Mouse (Mus musculus): Measurements from ENCODE around the gene Usp2. TPM values are rescaled to one million over a fixed set of nuclear protein-coding genes. Genes with fewer than 3 reads are reported as not detected.

Gene Usp2
- total RNA-seq, 2 experiments from 2014 or later = 71.9 to 87.1 TPM

DNA sequence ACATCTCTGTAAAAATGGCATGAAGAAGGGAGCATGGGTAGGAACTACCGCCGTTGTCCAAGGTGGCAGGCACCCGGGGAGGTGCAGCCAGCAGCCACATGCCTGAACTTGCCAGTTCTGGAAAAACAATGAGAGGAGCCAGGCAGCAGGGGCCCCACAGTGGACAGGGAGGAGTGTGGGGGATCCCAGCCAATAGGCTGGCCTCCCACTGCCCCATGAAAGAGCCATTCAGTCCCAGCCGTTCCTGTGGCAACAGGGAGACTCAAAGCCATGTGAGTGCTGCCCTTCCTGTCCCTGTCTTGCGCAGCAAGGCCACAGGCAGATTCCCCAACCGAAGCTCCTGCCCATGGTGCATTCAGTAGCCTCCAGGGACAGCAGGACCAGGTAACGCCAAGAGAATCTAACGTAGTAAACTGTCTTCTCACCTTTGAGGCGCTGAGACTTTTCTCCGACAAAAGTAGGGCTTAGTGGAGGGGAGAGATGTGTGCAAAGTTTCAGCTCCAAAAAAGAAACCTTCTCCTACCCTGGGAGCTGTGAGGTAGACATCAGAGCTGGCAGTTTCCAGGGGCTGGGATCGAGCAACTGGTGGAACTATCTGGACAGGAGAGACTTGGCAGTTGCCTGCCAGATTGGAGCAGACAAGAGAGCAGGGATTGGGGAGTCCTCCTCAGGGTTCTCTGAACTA lies 5.2 kb downstream of the Usp2 start:
- intact Hi-C loops (cut with DNase I) = no loop called here
- peak in 1 of 2 experiments; percentile 46 for DNase-seq (ENCODE audit: low spot score in 2 of 2)

DNA sequence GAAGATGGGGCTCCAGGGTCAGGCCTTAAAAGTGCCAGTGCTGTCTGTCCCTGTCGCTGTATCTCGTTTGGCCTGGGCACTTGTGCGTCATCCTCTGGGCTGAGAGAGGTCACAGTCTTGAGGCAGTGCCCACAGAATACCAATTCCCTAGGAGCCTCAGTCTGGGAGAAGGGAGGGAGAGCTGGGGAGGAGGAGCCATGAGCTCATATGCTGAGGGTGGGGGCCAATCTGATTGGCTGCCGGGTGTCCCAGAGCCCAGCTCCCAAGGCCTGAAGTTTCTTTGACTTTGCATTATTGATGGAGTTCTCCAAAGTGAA lies 5.7 kb downstream of the Usp2 start:
- no peak for DNase-seq (ENCODE audit: low spot score in 2 of 2)
- intact Hi-C loops (cut with DNase I) = no loop called here

DNA sequence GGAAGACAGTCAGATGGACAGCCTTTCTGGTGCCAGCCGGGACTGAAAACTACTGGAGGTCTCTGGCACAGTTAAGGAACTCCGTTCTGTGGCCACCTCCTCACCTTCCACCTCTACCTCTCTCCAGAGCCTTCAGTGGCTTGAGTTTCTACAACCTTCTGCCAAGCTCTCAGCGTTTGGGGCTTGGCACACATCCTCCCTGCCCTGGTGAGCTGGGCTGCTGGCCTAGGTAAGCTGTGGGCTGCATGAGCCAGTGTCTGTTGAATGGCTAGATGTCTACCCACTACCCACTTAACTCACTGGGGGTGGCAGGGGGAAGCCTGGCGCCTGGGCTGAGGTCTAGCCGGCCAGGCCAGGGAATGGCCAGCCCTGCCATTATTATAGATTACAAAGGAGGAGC lies 6.3 kb downstream of the Usp2 start:
- no peak for DNase-seq (ENCODE audit: low spot score in 2 of 2)
- intact Hi-C loops (cut with DNase I) = no loop called here

DNA sequence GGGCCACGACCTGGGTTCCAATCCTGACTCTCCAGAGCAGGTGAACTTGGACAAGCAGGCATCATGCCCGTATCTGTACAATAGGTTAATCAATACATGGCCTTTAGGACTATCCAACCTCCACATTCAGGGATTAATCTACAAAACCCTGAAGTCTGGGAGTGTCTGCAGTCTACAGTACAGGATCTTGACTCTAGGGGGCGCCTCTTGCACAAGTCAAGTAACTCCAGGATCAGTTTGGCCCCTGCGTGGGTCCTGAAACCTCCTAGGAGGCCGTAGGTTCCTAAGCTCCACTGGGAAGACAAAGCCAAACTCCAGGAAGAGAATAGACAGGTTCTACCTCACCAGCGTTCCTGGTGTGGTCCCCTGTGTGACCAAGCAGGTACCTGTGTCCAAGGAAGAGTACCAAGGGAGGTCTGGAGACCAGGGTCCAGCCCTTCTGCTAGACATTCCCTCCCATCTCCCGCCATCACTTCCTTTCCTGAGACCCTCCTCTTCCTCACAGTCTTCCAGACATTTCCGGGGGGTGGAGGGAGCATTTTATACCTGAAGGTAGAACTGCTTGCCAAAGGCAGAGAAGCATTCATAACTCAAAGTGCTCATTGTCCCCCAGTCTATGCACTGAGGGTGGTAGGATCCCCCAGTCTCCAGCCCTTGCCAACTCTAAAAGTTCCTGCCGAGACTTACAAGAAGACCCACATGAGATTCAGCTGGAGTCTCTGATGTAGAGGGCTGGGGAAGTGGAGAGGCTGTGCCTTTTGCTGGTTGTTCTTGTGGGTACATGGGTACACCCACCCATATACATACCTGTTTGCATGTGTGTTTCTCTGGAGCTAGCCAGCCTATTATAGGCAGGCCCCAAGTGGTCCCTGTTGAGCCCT lies 7.8 kb downstream of the Usp2 start:
- DNase-seq (ENCODE audit: low spot score in 2 of 2) = no peak
- intact Hi-C loops (cut with DNase I) = no loop called here

DNA sequence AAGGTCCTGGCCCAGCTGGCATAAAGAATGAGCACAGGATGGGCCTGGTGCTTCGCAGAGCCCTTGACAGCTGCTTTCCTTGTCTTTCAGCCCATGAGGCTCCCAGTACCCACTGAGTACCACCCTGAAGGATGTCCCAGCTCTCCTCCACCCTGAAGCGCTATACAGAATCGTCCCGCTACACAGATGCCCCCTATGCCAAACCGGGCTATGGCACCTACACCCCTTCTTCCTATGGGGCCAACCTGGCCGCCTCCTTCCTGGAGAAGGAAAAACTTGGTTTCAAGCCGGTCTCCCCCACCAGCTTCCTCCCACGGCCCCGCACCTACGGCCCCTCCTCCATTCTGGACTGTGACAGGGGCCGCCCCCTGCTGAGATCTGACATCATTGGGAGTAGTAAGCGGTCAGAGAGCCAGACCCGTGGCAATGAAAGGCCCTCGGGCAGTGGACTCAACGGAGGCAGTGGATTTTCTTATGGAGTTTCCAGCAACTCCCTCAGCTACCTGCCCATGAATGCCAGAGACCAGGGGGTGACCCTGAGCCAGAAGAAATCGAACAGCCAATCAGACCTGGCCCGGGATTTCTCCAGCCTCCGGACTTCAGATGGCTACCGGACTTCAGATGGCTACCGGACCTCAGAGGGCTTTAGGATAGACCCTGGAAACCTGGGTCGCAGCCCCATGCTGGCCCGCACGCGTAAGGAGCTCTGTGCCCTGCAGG lies 8.6 kb downstream of the Usp2 start:
- intact Hi-C loops (cut with DNase I) = no loop called here
- DNase-seq (ENCODE audit: low spot score in 2 of 2) = no peak

DNA sequence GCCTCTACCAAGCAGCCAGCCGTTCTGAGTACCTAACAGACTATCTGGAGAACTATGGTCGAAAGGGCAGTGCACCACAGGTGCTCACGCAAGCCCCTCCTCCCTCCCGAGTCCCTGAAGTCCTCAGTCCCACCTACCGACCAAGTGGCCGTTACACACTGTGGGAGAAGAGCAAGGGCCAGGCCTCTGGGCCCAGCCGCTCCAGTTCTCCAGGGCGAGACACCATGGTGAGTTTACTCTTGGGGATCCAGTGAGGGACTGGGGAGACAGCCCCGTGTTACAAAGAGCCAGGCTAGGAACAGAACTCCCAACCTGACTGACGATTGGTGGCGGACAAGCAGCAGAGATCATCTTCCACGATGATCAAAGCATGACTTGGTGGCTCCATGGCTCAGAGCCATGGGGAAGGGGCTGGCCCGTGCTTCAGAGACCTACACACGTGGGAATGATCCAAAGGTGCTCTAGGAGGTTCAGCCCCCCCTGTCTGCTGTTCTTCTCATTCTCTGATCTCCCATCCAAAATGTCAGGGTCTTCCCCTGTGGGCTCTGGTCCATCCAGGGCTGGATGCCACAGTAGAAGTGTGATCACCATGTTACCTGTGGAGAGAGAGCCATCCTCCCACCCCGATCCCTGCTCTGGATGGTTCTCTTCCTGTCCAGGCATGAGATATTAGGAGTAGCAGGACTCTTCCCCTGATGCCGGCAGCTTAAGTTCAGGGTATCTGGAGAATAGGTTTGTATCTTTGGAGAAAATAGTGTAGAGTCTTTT lies 9.4 kb downstream of the Usp2 start:
- intact Hi-C loops (cut with DNase I) = no loop called here
- no peak for DNase-seq (ENCODE audit: low spot score in 2 of 2)

DNA sequence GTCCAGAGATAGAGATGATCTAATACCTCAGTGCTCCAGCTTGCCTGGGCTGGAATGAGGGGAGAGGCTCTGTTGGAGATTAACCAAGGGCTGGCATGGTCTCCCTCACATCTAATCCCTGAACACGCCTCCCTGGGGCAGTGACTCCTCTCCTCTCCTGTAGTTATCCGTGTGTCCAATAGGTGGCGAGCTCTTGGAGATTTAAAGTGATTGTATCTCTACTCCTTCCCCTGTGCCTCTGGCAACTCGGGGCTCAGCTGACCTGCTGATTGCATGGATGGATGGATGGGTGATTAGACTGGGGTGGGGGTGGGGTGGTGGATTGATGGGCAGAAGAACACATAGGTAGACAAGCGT lies 9.9 kb downstream of the Usp2 start:
- intact Hi-C loops (cut with DNase I) = no loop called here
- DNase-seq (ENCODE audit: low spot score in 2 of 2) = peak; percentile 68 to 78

DNA sequence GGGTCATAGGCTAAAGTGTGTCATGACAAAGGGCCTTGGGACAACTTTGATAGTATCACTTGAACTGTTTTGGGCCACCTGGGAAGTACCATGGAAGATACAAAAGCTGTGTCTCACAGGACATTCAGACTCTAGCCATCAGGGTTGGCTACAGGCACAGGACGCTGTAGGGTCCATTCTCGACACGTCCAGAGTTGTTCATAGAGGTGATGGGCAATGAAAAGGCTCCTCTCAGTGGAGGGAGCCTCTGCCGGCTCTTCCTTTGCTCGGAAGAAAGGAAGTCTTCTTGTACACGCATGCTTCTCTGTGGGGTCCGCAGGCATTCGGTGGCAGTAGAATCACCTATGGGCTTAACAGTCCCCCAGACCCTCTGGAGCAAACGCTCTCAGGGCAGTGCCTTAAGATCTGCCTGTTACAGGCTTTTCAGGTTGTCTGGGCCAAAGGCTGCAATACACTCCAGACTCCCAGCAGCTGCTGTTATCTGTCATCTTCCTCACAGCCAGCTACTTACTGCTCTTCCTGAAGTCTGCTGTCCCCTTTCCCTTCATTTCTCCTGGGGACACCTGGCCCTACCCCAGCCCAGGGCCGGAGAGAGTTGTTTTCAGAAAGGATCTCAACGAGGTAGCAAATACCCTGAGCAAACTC lies 10.6 kb downstream of the Usp2 start:
- no peak for DNase-seq (ENCODE audit: low spot score in 2 of 2)
- intact Hi-C loops (cut with DNase I) = no loop called here

DNA sequence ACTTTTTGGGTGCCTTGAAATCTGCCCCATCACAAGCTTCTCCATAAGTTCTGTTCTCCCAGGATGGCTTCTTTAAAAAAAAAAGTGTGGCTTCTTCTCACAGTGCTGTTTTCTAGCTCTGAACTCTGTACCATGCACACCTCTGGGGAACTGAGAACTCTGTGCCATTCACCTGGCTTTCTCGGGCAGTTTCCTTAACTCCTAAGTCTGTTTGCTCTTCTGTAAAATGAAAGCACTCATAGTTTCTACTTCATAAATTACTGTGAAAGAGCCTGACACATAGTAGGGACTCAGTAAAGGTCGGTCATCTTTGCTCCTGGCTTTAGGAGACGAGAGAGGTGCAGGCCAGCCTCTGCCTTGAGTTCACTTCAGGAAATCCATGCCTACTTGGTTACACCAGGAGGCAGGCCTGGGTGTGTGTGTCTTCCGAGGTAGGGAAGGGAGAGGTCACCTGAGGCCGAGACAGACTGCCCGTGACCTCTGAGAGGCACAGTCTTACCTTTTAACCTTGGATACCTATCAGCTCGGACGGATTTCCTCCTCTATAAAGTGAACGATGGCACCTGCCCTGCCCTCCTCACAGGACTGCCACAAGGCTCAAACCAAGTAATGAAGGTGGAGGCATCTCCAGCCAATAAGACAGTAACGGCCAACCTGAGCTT lies 11.4 kb downstream of the Usp2 start:
- intact Hi-C loops (cut with DNase I) = no loop called here

DNA sequence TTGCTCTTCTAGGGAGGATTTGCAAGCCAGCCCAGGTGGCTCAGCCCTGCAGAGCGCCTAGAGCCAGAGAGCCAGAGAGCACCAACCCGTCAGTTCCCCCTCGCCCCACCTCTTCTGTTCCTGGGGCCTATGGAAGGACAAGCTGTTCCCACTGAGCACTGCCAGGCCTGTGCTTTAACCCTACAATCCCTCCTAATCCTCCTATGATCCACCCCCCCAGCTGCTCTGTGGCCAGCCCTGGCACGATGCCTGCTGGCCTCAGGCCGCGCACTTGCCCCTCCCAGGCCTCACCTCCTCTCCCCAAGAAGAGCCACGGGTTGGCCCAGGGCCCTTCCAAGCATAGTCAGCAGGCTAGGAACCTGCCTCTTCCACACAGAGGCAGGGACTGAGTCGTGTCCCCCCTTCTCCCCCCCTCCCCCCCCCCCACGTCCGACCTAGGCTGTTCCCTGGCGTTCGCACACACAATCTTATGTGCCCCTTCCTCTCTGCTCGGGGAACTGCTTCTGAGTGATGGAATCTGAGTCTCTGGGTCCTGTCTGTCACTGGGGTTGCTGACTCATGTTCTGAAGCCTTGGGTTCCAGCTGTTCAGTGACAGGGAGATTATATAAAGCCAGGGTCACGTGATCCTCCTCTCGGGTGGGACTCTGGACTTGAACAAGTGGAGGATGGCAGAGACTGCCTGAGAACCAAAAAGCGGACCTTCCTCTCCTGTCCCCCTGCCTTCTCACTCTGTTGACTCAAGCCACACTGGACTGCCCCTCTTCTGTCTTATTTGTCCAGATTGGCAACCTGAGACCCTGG lies 12.3 kb downstream of the Usp2 start:
- intact Hi-C loops (cut with DNase I) = no loop called here
- DNase-seq (ENCODE audit: low spot score in 2 of 2) = peak; percentile 61 to 74

More for the DNA sequence above, 11.4 kb downstream of the Usp2 start:
- DNase-seq (ENCODE audit: low spot score in 2 of 2) = no peak

DNA sequence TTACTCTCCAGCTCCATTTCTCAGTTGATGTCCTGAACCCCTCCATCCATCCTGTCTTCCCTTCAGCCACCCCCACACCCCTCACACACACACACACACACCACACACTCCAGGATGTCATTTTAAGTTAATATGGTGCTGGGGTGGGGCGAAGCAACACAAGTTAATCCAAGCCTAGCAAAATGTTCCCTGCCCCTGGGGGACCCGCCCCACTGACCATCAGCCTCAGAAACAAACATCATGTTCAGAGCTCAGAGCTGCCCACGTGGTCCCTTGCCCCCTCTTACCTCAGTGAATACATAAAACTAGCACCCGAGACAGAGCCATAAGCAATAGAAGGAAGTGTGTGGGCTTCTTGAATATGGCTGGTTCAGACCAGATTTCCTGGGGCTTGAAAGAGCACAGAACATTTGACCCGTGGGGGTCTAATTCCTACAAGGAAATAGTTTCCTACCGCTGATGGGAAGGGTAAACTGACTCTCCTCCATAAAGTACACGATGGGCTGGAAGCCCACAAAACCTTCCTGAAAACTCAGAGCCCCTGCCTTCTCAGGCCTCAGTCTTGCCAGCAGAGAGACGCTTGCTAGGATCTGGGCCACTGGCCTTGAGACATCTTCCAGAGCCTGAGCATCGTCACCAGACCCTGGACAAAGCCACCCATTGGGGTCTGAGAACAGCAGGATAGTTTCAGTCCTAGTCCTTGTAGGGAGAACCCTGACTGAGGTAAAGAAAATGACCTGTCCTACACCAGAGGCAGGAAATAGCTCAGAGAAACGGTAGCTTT lies 13.4 kb downstream of the Usp2 start:
- DNase-seq (ENCODE audit: low spot score in 2 of 2) = no peak
- intact Hi-C loops (cut with DNase I) = no loop called here

DNA sequence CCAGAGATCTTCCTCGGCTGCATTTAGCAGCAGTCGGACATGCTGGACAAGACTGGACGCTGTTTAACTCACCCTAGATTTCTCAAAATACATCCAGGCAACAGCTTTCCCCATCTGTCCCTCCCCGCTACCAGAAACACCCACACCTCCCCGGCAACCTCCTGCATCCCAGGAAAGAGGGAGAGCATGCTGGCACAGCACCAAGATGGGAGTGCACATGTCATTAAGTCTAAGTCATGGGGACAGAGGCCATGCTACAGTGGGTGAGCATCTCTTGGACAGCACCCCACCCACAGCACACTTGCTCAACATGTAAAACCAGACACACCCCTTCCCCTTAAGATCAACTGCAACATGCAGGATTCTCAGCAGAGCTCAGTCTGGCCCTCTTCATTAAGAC lies 14.1 kb downstream of the Usp2 start:
- intact Hi-C loops (cut with DNase I) = no loop called here
- peak in 1 of 2 experiments; percentile 55 for DNase-seq (ENCODE audit: low spot score in 2 of 2)

DNA sequence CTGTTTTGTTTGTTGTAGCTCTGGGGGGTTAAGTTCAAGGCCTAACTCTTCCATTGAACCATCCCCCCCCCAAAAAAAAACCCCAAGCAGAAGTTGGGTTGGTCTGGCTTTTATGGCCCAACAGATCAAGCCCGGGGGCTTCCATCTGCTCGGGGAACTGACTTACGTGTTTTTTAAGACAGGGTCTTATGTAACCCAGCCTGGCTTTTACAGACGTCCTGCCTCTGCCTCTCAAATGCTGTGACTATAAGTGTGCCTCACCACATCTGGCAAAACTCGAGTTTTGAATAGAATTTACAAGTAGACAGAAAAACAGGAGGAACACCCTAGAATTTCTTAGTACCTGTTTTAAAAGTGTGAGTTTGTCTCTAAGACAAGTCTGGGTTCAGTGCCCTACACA lies 14.8 kb downstream of the Usp2 start:
- no peak for DNase-seq (ENCODE audit: low spot score in 2 of 2)
- intact Hi-C loops (cut with DNase I) = no loop called here

DNA sequence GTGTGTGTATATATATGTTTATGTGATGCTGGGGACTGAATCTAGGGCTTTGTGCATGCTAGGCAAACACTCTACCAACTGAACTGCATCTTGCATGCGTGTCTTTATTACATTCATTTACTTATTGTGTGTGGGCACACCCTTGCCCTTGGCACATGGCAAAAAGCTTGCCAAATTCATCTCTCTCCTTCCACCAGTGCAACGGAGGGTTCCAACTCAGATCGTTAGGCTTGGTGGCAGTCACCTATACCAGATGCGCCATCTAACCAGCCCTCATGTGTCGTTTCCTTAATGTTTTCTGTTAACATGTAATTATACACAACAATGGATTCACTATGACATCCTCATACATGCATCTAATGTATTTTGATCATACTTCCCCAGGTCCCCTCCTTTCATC lies 15.4 kb downstream of the Usp2 start:
- DNase-seq (ENCODE audit: low spot score in 2 of 2) = no peak
- intact Hi-C loops (cut with DNase I) = no loop called here

DNA sequence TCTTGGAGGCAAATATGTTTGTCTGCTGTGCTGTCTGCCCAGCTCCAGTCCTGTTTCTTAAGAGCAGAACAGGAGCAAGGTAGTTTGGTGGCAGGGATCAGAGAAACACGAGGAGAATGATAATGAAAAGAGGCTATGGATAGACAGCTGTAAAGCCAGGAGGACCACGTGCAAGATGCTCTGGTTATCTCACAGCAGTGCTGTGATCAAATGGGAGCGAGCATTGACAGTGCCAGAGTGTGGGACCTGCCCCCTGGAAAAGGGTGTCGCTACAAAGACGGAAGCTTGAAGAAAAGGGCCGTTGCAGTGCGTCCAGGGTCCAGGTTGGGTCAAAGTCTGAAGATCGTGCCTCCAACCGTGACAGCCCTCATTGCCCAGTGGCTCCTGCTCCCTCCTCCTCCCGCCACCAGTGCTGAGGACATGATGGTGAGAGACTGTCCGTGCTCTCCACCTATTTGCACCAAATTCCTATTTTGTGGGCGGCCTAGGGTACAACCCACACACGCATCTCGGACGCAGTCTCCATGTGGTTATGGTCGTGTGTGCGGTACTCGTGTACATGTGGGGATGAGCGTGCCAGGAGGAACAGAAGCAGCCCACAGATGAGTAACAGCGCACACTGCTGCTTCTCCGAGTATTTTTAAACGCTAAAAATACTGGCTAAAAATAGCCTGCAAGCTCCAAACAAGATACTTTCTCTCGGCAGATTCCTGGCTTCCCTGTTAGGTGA lies 16.7 kb downstream of the Usp2 start:
- peak; percentile 76 to 92 for DNase-seq (ENCODE audit: low spot score in 2 of 2)
- intact Hi-C loops (cut with DNase I) = no loop called here

DNA sequence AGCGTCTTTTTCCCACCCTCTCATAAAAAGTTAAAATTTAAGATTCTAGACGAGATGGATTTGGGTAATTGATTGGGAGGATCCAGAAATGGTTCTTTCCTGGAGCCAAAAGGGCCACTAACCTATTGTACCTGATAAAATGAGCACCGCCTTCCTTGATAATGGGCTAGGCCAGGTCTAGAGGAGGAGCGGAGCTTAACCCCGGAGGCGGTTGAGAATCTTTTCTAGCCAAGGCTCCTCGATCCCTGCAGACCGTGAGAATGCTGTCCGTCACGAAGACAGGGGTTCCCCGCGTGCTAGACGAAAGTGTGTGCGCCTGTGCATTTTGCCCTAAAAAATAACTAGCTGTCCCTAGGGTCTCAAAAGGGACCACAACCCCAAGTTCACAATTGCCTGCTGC lies 17.4 kb downstream of the Usp2 start:
- intact Hi-C loops (cut with DNase I) = no loop called here
- DNase-seq (ENCODE audit: low spot score in 2 of 2) = no peak

All from left cerebral cortex, postnatal 14 days (tissue).